Mouse (Mus musculus) thymus, adult 2 months (tissue): ENCODE measurements around the gene Nell2.

ENCODE experiments used
- CTCF ChIP-seq: fragments of 200-500 bp; IDR thresholded peaks from 2 replicates; pipeline ENCODE4 v1.5.1; 2012; ENCODE audit warnings: mild to moderate bottlenecking, control low read depth, low read length, moderate library complexity, borderline replicate concordance; ENCODE audit not compliant: control insufficient read depth, poor library complexity, insufficient read depth; ENCODE audit errors: extremely low read depth
- POLR2A ChIP-seq: fragments of 200-500 bp; IDR thresholded peaks from 2 replicates; pipeline ENCODE4 v1.6.1; 2012; ENCODE audit warnings: mild to moderate bottlenecking, low read length, control low read depth, moderate library complexity; ENCODE audit not compliant: control insufficient read depth, poor library complexity, insufficient read depth; ENCODE audit errors: extremely low read depth

- TF ChIP-seq CTCF (no peak), POLR2A (no peak)
These were observed 83.8 kb downstream of the Nell2 start for GRCm38 (mm10) chr15:95444586-95444985.
